Mouse (Mus musculus): ENCODE data around the gene Pate3.
"Not testable (repeated sequence)": the region's sequence is repeated elsewhere in the genome, so short reads cannot be mapped to it uniquely, and the experiment has no call there.

Gene Pate3

DNA sequence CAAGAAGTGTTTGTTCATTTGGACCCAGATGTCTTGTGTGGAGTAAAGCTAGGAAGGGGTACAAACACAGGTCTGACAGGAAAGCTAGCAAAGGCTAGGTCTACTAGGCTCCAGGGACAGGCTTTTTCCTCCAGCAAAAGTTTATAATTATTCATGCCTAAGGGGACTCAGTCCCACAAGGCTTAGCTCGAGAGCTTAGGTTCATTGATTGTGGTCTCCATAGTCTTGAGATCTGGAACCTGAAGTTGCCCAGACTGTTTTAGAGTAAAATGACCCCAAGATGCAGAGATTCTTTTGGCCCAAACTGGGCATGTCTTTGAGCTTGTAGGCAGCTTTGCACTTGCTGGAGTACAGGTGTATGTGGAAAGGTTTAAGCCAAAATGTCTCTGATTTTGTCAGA lies at the start of gene Pate3:
TSS of gene Pate3 (minus strand) at position 101 of the 400 bp plus-strand sequence.
- DNase-seq: no peak

DNA sequence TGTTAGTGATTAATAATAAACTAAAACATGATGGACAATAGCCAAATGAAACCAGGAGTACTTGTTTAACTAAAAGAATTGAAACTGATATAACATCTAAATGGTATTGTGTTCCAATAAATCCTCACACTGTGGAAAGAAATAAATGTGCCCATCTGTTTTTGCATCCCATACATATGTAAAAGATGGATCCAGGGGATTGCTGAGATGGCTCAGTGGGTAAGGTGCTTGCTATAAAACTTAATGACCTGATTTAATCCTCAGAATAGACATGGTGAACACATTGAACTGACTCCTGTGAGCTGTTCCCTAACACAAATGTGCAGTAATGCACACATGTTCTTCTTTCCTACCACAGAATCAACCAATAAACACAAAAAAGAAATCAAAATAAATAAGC lies 43.9 kb upstream of the Pate3 start:
- no peak for DNase-seq

GRCm38 (mm10) chr9:35687013-35687412 lies 39.0 kb upstream of the Pate3 start, which contains the start of gene Pate1:
Pate1 (minus strand) TSS chr9:35687390.
- DNase-seq: no peak

- no peak for DNase-seq
These were observed 25.6 kb upstream of the Pate3 start for GRCm38 (mm10) chr9:35673557-35673956.

DNA sequence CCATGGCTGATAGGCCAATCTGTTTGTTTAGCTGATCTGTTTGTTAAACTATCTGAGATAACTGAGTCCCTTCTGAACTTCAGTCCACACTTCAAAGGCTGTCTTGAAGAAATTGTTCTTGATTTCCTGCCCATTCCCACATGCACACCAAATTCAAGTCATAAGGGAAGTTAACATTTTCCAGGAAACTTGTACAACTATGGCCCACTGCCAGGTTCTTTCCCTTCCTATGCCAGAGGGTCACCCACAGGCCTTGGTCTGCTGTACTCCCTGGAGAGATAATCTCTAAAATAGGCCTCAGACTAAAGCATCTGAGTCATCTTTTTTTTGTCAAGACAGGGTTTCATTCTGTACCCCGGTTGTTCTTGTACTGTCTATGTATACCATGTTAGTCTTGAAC lies 15.0 kb downstream of the Pate3 start:
- peak in 1 of 2 experiments; percentile 5 for DNase-seq

GRCm38 (mm10) chr9:35616784-35617183 lies 31.2 kb downstream of the Pate3 start:
- DNase-seq: not testable (repeated sequence)

GRCm38 (mm10) chr9:35614005-35614404 lies 34.0 kb downstream of the Pate3 start:
- no peak for DNase-seq

GRCm38 (mm10) chr9:35611841-35612240 lies 36.2 kb downstream of the Pate3 start, which contains the start of gene Pate4:
Pate4 (minus strand) TSS chr9:35611941.
- no peak for DNase-seq

GRCm38 (mm10) chr9:35607647-35608405 lies 40.2 kb downstream of the Pate3 start:
- no peak for DNase-seq
